Mouse (Mus musculus) frontal cortex, postnatal 10 days (tissue): Measurements from ENCODE around the gene Gm4553.
"Not testable (repeated sequence)": the region's sequence is repeated elsewhere in the genome, so short reads cannot be mapped to it uniquely, and the experiment has no call there.

Experiments
- DNase-seq, 2 experiments: peaks; one replicate each; pipeline ENCODE4 v3.0.0; 2022; ENCODE audit warnings: low spot score in 2 of 2, mixed read lengths in 1 of 2

Gm4553 gene

DNA sequence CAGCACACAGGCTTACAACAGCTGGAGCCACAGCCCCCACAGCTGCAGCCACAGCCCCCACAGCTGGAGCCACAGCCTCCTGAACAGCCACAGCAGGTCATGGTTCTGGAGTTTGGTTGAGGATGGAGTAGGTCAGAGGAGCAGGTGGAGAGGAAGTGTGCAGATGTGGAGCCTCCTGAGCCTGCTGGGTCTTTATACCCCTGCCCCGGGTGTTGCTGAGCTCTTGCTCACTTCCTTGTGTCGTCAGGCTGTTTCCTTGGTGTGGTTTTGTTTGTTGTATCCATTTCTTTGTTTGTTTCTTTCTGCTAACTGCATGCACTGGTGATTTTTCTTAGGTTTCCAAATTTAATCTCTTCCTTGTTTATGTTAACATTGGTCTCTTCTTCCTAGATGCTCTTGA is 29.6 kb downstream of the Gm4553 start, which contains the start of gene Gm39115:
Gm39115 (minus strand) TSS at position 101 of the 400 bp plus-strand sequence.
- DNase-seq: not testable (repeated sequence)

DNA sequence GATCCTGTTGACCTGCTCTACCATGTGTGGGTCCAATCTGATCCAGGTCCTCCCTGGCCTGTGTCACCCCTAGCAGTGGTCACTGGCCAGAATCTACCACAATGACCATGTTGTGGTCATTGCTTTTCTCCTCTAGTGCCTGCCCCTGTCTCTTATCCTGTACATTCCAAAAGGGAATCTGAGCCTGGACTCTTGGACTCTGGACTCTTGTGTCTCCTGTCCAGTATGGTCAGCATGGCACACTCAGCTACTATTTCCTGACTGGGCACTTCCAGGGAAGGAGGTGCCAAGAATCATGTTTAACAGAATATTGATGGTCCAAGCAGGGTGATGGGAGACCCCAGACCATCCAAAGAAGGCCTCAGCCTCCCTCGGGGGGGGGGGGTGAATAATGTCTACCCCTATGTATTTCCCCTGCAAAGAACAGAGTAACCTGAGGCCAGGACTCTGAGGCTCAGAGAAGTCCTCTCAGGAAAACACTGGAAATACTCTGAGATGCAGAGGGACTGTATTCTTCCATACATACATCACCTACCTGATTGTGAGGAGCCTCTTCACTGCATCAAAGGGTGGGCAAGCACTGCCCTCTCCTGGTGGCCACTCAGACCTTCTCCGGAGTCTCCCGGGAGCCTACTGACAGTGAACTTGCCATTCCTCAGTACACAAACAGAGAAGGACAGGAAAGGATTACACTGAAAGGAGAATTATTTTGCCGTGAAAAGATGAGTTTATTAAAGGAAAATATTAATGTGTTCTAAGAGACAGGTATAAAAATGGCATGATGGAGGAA is 31.1 kb downstream of the Gm4553 start:
- no peak for DNase-seq

GRCm38 (mm10) chr7:142128843-142129242 is 36.7 kb downstream of the Gm4553 start:
- no peak for DNase-seq

GRCm38 (mm10) chr7:142120629-142121028 is 44.9 kb downstream of the Gm4553 start, which contains the start of gene Gm45618:
Gene Gm45618 (minus strand): TSS chr7:142120729.
- DNase-seq: not testable (repeated sequence)

DNA sequence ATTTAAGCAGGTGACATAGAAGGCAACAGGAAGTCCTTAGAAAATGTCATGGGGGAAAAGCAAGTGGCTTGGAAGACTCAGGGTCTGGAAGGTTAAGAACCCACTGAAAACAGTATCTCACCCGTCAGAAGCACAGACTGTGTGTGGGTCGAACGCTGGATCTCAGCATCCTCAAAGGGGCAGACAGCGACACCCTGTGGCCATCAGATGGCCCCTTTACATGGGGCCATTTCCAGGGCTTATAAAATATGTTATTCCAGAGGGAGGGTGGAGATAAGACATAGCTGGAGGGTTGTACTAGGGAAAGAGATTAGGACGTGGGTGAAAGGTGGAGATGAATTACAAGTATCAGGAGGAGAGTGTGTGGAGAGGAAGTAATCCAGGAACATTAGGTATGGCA is 45.9 kb downstream of the Gm4553 start:
- no peak for DNase-seq
